Mouse (Mus musculus): Measurements from ENCODE around the gene Smad9.

- TF ChIP-seq POLR2A (IDR thresholded peaks at IDR 0.05; ENCODE audit: low read depth, low read length) (no peak), CTCF (IDR thresholded peaks at IDR 0.05; ENCODE audit: borderline replicate concordance, insufficient read depth, low read length) (no peak)
Observed at GRCm38 (mm10) chr3:54803713-54804112, 48.3 kb downstream of the Smad9 start.
